Mouse (Mus musculus) embryonic facial prominence, embryonic 11.5 days (tissue): ENCODE results near the gene Cep68. TPM values are rescaled to one million over a fixed set of nuclear protein-coding genes. Genes with fewer than 3 reads are reported as not detected.

ENCODE experiments used
- ATAC-seq: fragments of 200-750 bp; cut with Nextera tagmentation; replicated peaks from 2 replicates; pipeline ENCODE4 v1.8.0; 2017; ENCODE audit warnings: low read depth; ENCODE audit not compliant: insufficient number of reproducible peaks, low FRiP score, low TSS enrichment
- DNase-seq: peaks from one replicate; pipeline ENCODE4 v3.0.0-alpha.2; 2015; ENCODE audit warnings: low spot score
- H3K27ac ChIP-seq: fragments of 300-500 bp; sonication (generic); replicated peaks from 2 replicates; pipeline ENCODE4 v1.5.1; 2014; ENCODE audit warnings: mild to moderate bottlenecking, low read depth, low read length, control low read depth
- H3K27me3 ChIP-seq: fragments of 300-500 bp; sonication (generic); 2 replicates; pipeline ENCODE4 v1.6.1; 2014; ENCODE audit warnings: mild to moderate bottlenecking, low read length, moderate library complexity, mixed read lengths; ENCODE audit not compliant: control insufficient read depth, insufficient read depth
- H3K36me3 ChIP-seq: fragments of 300-500 bp; sonication (generic); replicated peaks from 2 replicates; pipeline ENCODE4 v1.6.1; 2014; ENCODE audit warnings: low read depth, mild to moderate bottlenecking, low read length, moderate library complexity, mixed read lengths; ENCODE audit not compliant: control insufficient read depth, insufficient read depth
- H3K4me1 ChIP-seq: fragments of 300-500 bp; sonication (generic); 2 replicates; pipeline ENCODE4 v1.6.1; 2014; ENCODE audit warnings: low read length, mixed read lengths; ENCODE audit not compliant: control insufficient read depth, insufficient read depth
- H3K4me2 ChIP-seq: fragments of 300-500 bp; sonication (generic); 2 replicates; pipeline ENCODE4 v1.6.1; 2014; ENCODE audit warnings: low read depth, mild to moderate bottlenecking, control low read depth, low read length, moderate library complexity
- H3K4me3 ChIP-seq: fragments of 300-500 bp; sonication (generic); 2 replicates; pipeline ENCODE4 v1.5.1; 2014; ENCODE audit warnings: low read depth, low read length, control low read depth
- H3K9ac ChIP-seq: fragments of 300-500 bp; sonication (generic); replicated peaks from 2 replicates; pipeline ENCODE4 v1.6.1; 2014; ENCODE audit warnings: mild to moderate bottlenecking, control low read depth, low read length
- H3K9me3 ChIP-seq: fragments of 300-500 bp; sonication (generic); replicated peaks from 2 replicates; pipeline ENCODE4 v1.6.1; 2016; ENCODE audit warnings: mild to moderate bottlenecking, low read length, inconsistent platforms, mixed read lengths; ENCODE audit not compliant: control insufficient read depth
- WGBS: fragments of 180-500 bp; shearing (Covaris S2); extraction: QIAGEN DNeasy Blood & Tissue Kit; methylation state at CpG from one replicate; pipeline ENCODE4 v1.1.7; 2014; 5-methylcytosine and 5-hydroxymethylcytosine counted together
- polyA plus RNA-seq: library from polyadenylated mRNA; unstranded; fragments of >200 nt; fragmentation: Nextera tagmentation; extraction: Ambion mirVana; gene quantifications from 2 replicates; pipeline ENCODE4 v1.2.1, GENCODE M21; 2014

The Cep68 gene
- polyA plus RNA-seq, 1 experiment from 2014 or later: 38.5 TPM

DNA sequence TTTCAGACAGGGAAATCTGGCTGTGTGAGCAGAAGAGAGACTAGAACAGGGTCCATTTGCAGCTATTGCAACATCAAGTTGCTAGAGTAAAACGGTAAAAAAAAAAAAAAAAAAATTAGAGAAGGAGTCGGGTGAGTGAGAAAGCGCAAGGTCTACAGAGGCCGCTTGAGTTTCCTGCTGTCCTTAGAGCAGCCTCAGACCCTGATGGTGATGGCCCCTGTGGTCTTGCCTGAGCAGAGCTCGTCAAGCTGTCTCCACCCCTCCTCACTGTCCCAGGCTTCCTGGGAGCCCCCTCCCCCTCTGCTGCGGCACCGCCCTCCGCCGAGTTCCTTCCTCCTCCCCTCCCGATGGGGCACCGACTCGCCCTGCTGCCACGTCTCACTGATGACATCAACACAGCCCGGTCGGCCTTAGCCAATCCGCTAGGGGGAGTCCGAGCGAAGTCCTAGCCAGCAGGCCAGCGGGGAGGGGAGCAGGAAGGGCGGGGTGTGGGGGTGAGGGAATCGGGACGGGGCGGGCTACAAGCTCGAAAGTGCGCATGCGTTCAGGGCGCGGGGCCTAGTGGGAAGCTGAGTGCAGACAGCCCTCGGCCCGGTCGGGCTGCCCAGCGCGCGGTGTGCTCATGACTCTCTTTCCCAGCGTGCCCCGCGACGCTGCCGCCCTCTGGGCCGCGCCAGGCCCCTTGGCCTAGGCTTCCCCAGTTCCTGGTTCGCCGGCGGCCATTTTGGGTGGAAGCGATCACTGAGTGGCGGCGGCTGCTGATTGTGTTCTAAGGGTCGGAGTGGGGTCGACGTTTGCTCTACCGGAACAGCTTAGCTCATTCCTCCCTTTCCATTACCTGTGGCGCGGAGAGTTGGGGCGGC lies 48.3 kb downstream of the Cep68 start, which contains the start of gene Rab1a:
TSS of gene Rab1a (plus strand) at position 720 of the 863 bp plus-strand sequence.
- DNase-seq: peak; percentile 100
- H3K9me3 ChIP-seq: no peaks in the 10 kb centered on the region
- no peaks in the 10 kb centered on the region for H3K27me3 ChIP-seq
- peak within 1 kb of the TSS; percentile 99 for H3K4me3 ChIP-seq
- no peaks in the 10 kb centered on the region for H3K4me1 ChIP-seq
- H3K27ac ChIP-seq: peak within 1 kb of the TSS; percentile 91
- H3K9ac ChIP-seq: peak within 1 kb of the TSS; percentile 96
- H3K36me3 ChIP-seq: no peaks in the 10 kb centered on the region
- under 1% methylated on average over 53 of the region's 54 CpGs for WGBS
- peak within 1 kb of the TSS; percentile 38 for H3K4me2 ChIP-seq
- peak; percentile 99 for ATAC-seq

DNA sequence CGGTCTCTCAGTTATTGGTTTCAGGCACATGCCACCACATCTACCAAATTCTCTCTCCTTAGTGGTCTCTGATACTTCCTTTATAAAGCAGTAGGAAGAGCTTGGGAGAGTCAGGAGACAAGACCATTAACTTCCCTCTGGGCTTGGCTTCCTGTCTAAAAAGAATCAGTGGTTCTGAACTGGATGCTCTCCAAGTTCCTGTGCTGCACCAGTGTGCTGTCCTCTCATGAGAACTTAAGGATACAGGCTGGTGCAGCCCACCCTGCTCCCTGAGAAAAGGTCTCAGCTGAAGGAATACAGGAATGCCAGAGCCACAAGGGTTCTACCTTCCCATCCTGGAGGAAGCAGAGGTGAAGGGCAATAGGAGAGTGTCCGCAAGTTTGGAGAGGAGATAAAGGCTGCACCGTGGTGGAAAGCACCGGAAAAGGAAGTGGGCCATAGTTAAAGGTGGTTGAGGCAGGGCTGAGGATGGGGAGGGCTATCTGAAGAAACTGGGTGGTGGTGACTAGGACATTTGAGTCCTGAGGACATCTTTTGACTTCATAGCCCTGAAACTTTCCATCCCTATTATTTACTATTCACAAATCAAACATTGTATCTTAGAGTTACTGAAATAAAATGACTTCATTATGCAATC lies 56.0 kb downstream of the Cep68 start:
- Histone ChIP-seq H3K4me1 (no peaks in the 10 kb centered on the region), H3K27me3 (no peaks in the 10 kb centered on the region), H3K9ac (no peak overlapping the region), H3K4me3 (no peak overlapping the region), H3K4me2 (no peak overlapping the region), H3K27ac (no peak overlapping the region), H3K36me3 (no peaks in the 10 kb centered on the region), H3K9me3 (no peaks in the 10 kb centered on the region)
- DNase-seq (no peak), ATAC-seq (no peak)
- 78% methylated on average over 4 of the region's 4 CpGs for WGBS

DNA sequence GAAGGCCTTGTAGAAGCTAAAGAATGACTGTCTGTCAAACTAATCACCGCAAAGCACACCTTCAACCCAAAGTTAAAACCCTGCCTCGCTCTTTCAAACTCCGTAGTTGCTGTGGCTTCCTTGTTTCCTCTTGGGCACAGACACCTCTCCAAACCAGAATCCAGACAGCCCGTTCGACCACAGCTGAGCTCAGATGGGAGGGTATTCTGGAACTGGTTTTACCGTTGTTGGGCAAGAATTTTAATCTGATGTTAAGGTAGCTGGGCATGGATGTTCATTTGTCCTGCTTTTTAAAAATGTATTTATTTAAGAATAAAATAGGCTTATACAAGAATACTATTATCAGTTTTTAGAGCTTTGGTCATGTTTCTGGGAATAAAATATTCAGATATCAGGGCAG lies 62.0 kb downstream of the Cep68 start:
- Histone ChIP-seq H3K4me2 (no peak overlapping the region), H3K4me3 (no peak overlapping the region), H3K36me3 (no peaks in the 10 kb centered on the region), H3K4me1 (no peaks in the 10 kb centered on the region), H3K9ac (no peak overlapping the region), H3K27ac (no peak overlapping the region), H3K27me3 (no peaks in the 10 kb centered on the region), H3K9me3 (no peaks in the 10 kb centered on the region)
- WGBS: 76% methylated on average over 6 of the region's 6 CpGs
- ATAC-seq (no peak), DNase-seq (no peak)

Other genes starting within 250 kb of the Cep68 start
- 69.7 and 74.3 TPM in 2 replicates for gene Actr2, start 136.5 kb downstream of the Cep68 start, polyA plus RNA-seq
- gene Rab1a, start 48.0 kb downstream of the Cep68 start, polyA plus RNA-seq: 223 and 251 TPM in 2 replicates
- gene Slc1a4, start 83.3 kb upstream of the Cep68 start, polyA plus RNA-seq: 14.0 and 15.2 TPM in 2 replicates